Mouse (Mus musculus) hindlimb bud, embryonic 11.5 days (tissue): ENCODE measurements around the gene Aip.
A peak's percentile ranks its signal among the peaks of the same experiment; 100 is the strongest.
"Not testable (repeated sequence)": the region's sequence is repeated elsewhere in the genome, so short reads cannot be mapped to it uniquely, and the experiment has no call there.

Experiments used
- DNase-seq: peaks from one replicate; pipeline ENCODE4 v3.0.0-alpha.2; 2012; ENCODE audit warnings: low read depth, low spot score; ENCODE audit errors: extremely low spot score

Aip gene

DNA sequence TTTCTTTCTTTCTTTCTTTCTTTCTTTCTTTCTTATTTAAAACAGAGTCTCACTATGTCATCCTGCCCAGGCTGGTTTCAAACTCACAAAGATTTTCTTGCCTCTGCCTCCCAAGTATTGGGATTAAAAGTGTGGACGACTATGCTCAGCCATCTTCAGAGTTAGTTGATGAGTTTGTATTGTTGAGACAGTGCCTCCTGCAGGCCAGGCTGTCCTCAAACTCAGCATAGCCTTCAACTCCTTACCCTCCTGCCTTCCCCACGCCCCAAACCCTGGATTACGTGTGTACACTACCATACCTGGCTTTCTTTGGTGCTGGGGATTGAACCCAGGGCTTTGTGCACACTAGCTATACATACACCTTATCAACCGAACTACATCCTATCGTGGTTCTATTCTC is 10.8 kb upstream of the Aip start:
- no peak for DNase-seq

DNA sequence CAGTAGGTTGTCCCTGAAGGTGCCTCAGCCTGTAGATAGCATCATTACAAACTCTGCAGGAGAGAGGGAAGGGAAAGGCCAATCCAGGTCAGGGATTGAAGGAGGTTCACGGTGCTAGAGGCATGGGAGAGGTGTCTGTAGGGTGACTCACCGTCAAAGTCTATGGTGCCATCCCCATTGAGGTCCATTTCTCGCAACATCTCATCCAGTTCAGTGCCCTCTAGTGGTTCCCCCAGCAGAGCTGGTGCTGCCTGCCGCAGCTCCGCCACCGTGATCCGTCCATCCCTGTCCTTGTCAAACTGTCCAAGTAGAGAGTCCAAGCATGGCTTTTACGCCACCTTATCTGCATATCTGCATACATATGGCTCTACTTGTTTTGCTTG is 10.3 kb upstream of the Aip start:
- DNase-seq: not testable (repeated sequence)

DNA sequence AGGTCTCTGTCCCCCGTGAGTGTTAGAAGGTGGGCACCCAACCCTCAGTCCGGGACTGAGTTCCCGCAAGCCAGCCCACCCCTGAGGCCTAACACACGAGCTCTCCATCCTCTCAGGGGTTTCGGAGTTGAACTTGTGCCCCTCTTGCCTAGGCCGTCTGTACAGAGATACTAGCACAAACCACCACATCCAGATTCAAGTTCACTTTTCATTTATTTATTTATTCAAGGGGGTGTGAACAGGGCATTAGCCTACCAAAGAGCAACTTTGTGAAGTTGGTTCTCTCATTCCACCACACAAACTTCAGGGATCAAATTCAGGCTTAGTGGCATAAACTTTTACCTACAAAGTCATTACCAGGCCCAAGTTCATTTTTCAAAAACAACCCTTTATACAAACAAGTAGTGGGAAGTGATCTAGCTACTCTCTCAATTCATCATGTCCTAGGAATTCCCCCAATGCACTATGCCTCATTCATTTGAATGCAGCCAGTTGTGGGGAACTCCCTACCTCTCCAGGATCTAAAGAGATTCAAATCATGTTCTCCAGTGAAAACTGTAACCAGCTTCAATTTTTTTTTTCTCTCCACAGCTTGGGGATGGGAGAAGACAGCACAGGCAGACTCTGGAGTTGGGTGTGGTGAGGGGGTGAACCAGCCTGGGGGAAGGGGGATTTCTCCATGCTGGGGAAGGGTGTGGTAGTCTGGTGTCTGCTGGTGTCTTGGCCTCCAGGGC is 9.7 kb upstream of the Aip start:
- DNase-seq: not testable (repeated sequence)

DNA sequence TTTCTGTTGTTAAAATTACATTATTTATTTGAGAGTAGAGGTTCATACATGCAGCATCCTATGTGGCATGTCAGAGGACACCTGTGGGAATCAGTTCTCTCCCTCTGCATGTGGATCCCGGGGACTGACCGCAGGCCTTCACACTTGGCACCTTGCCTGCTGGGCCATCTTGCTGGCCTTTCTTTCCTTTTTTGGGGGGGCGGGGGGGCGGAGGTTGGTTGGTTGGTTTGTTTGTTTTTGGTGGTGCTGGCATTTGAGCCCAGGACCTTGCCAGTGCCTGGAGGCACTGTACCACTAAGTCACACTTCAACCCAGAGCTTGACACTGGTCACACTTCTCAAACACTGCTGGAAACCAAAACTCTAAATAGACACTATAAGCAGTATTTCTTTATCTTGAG is 8.7 kb upstream of the Aip start:
- no peak for DNase-seq

DNA sequence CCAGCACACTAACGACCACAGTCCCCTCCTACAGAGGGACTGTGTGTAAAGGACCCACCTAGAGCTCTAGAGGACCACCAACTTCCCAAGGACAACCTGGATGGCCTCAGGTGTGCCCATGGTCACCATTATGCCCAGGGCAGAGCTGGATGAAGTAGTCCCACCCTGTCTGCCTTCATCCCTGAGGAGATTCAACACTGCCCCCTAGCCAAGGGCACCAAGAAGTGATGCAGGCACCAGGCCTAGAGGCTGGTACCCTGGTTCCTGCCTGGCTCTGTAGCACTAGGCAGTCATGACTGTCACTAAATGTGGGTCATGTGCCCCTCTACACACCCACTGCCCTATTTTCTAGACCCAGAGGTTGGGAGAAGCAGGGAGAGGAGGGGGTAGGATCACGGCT is 6.1 kb upstream of the Aip start:
- no peak for DNase-seq

DNA sequence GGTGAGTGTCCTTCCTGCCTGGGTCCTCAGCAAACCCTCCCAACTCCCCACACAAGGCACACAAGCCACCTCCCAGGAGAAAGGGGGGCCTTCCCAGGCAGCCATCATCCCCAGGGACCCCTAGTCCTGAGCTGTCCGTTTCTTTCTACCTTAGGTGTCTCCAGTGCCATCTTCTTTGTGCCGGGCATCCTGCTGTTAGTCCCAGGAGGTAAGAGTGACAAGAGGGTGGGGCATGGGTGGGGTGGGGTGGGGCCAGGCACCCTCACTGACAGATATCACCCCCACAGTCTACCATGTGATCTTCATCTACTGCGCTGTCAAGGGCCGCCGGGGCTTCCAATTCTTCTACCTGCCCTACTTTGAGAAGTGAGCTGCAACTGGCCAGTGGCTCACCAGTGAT is 5.4 kb upstream of the Aip start:
- no peak for DNase-seq

DNA sequence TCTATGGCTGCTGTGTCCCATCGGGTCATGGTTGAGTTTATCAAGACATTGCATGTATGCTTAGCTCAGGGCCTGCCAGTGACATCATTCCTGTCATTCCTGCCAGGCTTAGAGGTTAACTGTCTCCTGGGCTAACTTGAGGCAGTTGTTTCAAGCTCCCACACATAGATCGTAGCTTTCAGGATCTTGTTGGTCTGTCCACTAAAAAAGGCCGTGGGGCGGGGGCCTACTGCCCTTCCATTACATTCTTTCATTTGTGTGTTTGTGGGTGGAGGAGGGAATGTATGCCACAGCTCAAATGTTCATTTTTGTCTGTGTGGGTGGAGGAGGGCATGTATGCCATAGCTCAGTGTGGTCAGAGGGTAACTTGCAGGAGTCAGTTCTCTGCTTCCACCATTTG is 4.4 kb upstream of the Aip start:
- DNase-seq: no peak

DNA sequence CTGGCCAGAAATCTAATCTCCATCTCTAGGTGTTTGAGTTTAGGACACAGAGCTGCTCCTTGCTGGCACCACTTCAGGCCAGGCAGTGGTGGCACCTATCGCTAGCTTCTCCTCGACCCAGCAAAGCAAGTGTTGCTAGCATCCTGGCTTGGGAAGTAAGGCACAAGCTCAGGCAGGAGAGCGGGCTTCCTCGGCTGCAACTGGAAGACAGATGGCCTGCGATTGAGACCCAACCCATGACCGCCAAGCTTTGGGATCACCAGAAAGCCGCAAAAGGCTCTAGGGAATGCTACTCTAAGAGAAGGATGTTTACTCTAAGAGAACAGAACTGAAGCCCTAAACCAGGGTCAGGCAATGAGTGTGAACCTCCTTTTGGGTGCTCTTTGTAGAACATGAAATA is 3.8 kb upstream of the Aip start:
- no peak for DNase-seq

DNA sequence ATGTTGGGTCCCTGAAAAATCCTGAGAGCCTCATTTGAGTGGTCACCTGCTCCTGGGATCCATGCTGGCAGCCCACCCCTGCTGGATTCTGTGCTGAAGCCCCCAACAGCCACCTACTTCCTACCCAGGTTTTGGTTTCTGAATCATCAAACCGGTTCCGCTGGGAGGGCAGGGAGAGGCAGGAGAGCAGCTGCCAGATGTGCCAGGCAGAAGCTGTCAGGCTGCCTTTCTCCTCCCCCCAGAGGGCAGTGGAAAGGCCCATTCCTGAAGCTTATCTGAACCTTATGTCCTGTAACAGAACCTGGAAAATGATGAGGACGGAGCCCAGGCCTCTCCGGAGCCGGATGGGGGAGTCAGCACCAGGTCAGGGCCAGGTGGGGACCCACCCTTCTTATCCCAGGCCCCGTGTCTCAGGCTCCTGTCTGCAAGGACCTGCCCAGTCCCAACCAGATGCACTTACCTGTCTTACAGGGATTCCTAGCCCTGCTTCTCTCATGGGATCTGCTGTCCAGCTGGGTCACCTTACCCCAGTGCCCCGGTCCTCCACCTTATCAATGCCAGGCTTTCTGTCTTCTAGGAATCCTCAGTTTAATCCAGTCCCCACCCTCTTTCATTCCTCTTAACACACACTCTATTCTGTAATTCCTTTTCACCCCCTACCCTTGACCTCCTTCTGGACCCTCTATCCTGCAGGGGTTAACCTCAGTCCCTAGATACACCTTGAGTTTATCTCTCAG is 1.3 kb upstream of the Aip start:
- no peak for DNase-seq

DNA sequence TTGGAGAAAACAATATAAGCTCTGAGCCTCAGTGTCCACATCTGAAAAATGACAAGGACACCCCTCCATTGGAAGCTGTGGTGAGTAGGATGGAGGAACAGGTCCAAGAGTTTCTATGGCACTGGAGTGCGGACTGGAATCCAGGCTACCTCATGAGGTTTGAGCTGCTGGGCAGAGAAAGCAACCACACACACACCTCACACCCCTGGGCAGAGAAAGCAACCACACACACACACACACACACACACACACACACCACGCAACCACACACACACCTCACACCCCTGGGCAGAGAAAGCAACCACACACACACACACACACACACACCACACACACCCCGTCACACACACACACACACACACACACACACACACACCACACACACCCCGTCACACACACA is 390 bp downstream of the Aip start:
- DNase-seq: not testable (repeated sequence)

DNA sequence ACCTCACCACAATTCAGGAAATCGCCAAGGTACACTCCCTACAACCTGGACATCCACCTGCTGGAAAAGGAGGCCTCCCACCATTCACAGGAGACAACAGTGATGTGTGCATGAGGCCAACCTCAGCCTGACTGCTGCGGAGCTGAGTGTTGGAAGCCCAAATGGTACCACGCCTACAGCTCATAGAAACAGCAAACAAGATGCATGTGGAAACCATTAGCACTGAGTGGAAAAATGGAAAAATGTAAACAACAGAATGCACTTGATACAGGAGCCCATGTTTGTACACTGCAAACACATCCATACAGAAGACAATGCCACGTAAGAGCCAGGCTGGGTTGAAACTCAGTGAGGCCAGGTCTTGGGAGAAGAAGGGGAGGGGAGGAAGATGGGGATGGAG is 1.2 kb downstream of the Aip start:
- DNase-seq: no peak

DNA sequence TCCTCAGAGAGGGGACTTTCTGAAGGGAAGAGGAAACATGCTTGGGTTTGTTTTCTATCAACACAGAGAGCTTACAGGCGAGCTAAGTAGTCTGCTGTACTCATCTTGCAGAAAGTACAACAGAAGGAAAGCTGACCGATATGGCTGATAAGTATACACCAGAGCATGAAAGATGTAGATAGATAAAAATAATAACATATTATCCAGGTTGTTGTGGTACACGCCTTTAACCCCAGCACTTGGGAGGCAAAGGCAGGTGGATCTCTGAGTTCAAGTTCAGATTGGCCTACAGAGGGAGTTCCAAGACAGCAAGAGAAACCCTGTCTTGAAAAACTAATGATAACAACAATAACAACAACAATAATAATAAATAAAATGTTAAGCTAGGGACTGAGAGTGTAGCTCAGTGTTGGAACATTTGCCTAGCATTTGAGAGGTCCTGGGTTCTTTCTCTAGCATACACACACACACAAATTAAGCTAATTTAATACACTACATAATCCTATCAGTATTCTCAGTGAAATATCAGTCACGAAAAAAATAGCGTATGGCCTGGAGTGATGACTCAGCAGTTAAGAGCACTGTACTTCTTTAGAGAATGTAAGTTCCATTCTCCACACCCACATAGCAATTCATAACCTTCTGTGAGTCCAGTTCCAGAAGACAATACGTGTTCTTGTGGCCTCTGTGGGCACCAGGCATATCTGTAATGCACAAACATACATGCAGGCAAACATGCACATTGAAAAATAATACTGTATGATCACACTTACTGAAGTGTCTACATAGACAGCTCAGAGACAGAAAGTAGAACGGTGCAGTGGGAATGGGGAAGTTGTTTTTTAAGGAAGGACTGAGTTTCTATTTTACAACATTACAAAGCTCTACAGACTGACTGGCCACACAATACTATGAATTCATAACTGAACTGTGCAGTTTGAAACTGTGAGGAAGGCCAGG is 3.0 kb downstream of the Aip start:
- no peak for DNase-seq

DNA sequence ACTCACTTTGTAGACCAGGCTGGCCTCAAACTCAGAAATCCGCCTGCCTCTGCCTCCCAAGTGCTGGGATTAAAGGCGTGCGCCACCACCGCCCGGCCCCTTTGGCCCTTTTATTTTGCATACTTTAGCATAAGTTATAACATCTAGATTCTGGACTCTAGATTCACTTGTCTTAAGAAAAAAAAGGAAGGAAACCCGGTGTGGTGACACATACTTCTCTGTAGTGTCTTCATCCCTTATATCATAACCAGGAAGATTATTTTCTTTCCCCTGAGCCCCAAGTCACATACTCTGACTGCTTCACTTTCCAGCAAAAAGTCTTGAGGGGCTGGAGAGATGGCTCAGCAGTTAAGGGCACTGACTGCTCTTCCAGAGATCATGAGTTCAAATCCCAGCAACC is 3.8 kb downstream of the Aip start:
- DNase-seq: not testable (repeated sequence)

DNA sequence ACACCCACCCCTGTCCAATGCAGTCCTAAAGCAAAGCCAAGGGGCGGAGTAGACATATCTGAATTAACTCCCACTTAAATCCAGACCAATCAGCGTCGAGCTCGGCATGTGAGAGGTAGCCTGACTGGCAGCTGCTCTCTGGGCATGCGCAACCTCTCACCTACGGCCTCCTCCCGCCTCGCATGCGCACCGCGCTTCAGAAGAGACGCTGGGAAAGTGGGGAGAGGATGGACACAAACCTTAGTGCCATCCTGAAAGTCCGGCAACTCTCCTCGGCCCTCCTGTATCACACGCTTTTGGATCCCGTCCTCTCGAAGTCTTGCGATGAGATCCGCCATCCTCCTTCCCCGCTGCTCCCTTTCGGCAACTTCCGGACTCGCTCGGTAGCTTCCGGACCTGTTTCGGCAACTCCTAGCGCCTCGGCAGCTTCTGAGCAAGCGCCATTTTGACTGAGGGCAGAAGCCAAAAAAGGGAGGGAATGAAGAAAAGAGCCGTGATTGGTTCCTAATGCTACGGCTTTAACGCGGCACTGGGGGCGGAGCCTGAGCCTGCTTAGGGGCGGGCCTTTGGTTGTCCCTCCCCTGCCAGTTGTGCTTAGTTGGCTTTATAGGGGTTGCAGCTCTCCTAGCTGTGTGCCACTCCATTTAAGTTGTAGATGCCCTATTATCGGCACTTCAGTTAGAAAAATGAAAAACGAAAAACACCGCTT is 4.4 kb downstream of the Aip start:
- peak; percentile 97 for DNase-seq

DNA sequence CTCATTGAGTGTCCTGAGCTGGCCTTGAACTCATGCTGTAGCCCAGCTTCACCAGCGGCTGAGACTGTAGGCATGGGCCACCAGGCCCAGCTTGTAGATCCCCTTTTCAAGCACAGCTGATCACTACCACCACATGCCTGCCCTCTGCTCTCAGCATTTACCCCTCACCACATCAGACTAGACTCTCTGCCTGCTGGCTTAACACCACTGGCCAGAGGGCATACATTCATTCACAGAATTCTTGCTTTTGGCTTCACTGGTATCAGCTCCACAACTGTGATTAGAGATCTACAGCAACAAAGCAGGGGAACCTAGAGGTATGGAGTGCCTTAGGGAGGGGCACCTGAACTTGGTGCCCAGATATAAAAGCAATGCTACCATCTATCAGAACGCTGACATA is 5.2 kb downstream of the Aip start:
- DNase-seq: no peak

DNA sequence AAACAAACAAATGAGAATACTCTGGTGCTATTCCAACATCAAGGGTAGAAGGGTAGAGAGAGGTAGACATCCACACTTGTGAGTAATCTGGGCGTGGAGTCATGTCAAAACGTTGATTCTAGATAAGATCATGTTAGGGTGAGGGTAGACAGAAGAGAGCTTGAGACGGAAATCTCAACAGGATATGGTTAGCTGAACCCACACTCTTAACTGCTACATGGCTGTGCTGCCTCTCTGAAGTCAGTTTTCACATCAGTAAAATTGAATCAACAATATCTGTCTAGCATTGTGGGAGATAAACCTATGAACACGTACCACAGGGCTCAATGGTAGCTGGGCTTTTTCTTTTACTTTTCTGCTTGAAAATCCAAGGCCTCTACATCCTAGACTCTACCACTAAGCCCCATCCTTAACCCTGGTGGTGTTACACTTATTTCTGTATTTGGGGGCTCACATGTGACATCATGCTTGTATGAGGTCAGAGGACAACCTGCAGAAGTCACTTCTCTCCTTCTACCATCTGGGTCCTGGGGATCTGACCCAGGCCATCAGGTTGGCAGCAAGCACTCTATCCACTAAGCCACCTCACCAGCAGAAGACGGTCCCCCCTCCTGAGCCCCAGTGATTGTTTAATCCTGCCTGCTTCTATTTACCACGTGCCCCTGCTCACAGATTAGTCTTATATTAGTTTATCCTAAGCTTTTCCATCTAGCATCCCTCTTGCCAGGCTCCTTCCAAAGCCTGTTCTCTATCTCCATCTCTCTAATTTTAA is 5.8 kb downstream of the Aip start:
- no peak for DNase-seq

DNA sequence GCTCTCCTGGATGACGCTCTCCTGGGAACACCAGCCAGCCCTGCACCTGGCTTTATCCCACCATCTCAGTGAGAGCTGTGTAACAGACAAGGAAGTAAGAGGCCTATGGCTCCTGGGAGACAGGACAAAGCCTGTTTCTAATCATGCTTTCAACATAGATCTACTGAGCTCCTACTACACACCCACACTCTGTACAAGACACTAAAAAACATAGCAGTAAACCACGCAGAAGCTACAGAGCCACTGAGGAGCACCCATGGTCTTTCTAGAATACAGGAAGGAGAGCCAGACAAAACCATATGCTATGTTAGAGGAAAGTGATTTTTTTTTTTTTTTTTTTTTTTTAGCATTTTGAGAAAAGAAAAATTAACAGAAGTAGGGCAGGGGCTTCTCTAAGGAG is 7.3 kb downstream of the Aip start:
- DNase-seq: no peak

DNA sequence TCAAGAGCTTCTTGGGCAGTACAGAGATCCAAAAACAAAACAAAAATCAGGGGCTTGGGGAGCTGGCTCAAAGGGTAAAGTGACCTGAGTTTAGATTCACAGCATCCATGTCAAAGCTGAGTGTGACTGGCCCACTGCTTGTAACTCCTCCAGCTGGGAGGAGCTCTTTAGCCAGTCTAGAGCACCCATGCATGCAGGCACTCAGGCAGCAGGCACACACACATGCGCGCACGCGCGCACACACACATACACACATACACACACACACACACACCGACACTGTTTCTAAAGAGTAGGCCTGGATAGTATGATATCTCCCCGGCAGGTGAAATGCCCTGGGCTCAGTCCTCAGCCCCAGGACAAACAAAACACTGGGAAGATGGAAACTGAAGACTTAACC is 8.7 kb downstream of the Aip start:
- no peak for DNase-seq

DNA sequence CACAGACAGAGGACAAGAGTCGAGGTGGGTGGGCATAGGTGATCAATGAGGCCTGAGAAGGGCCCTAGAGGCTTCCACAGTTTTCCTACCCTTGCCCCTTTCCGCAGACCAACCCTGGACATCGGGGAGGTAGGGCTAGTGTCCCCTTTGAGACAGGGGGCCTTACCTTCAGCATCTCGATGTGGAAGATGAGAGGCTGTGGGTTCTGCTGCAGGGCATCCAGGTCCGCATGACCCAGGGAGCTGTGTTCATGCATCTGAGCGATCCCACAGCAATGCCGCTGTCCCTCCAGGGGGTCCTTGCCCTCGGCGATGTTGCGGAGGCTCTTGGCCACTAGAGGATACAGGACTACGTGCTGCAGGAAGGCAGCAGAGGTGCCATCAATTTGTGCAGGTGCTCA is 9.8 kb downstream of the Aip start:
- DNase-seq: no peak

DNA sequence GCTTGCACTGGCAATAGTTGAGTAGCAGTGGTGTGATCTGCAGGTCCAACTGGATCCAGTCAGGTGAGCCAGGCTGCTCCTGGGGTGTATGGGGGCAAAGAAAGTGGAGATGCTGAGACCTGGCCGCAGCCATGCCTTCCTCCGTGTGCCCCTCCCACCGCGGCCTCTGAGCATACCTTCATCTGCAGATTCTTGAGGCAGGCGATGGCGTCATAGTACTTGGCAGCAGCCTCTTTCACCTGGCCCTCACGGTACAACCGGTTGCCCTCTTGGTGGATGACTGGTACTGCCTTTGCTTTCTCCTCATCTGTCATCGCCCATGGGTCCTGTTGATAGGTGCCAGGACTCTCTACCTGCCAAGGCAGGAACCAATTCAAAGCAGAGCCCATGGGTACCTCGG is 10.5 kb downstream of the Aip start:
- no peak for DNase-seq
